Mouse (Mus musculus) right cerebral cortex, postnatal 25 days (tissue): Measurements from ENCODE around the gene Nell2.
"Not testable (repeated sequence)": the region's sequence is repeated elsewhere in the genome, so short reads cannot be mapped to it uniquely, and the experiment has no call there.

ENCODE experiments used
- DNase-seq: peaks from one replicate; pipeline ENCODE4 v3.0.0; 2022

Nell2 gene

DNA sequence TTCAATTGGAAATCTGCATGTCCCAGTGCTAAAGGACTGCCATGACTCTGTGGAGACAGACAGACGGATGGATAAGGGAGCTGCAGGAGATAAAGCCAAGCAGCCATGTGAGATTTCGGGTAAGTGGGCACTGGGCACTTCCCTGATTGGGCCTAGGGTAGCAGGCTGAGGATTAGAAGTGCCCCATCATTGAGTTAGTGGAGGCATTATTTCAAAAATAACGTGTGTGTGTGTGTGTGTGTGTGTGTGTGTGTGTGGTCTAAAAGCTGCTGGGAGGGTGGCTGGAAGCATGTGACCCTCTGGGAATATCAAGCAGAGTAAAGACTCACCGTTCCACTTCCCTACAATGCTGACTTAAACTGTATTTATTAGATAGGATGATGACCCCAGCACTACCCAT is 195.1 kb downstream of the Nell2 start:
- DNase-seq: no peak

DNA sequence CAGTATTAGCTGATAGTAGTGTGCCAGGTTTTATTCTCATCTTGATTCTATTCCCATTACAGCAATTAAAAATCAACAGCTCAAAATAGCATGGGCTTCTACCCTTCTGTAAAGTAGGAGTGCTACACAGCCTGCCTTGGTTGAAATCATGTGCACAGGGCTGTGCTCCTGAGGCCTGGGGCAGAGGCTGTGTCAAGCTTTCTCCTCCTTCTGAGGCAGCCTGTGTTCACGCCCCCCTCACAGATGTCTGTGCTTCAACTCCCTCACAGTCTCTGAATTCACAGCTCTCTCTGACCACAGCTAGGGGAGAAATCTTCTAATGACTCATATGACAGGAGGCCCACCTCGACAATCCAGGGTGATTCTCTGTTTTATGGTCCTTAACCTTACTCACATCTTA is 197.4 kb downstream of the Nell2 start:
- no peak for DNase-seq

DNA sequence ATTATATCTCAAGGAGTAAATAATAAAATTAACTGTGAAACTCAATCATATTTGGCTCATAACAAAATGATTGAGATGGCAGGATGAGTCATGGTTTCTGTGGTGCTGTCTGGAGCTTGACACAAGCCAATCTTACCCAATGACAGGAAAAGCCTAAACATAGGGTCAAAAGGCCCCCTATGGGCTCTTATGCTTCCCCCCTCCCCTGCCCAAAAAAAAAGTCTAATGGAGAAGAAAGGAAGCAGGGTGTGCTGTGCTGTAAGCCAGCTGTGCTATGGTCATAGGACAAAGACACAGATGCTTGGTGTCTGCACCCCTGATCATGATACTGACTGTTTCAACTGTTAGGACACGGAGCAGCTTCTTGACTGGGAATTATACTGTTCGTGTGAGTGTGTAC is 205.6 kb downstream of the Nell2 start:
- no peak for DNase-seq

DNA sequence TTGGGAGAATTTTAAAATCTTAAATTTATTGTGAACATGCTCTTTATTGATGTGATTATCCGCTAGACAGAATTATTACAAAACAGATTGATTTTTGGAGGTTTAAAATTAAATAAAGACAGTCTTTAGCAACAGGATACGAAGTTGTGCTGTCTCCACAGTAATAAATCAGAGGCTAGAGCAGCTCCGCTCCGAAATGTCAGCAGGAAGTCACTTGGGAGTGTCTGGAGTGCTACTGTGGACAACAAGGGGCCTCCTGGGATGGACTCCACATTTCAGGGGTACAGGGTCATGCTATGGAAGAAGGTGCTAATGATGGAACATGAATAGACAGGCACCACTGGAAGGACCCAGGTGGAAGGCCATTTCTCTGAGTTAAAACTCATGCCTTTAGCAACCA is 211.7 kb downstream of the Nell2 start:
- DNase-seq: no peak

DNA sequence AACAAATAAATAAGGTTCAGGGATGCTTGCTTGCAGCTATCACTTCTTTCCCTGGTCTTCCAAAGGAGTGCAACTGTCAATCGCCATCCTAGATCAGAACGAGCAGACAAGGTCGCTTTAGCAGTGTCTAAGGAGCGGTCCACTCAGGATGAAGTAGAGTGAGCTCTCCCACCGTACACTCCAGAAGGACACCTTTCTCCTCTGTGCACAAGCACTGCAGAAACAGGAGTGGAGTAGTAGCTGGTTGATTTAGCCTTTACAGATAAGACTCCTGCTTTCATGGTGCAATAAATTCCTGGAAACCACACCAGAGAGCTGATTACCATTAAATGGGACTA is 213.6 kb downstream of the Nell2 start:
- DNase-seq: no peak

DNA sequence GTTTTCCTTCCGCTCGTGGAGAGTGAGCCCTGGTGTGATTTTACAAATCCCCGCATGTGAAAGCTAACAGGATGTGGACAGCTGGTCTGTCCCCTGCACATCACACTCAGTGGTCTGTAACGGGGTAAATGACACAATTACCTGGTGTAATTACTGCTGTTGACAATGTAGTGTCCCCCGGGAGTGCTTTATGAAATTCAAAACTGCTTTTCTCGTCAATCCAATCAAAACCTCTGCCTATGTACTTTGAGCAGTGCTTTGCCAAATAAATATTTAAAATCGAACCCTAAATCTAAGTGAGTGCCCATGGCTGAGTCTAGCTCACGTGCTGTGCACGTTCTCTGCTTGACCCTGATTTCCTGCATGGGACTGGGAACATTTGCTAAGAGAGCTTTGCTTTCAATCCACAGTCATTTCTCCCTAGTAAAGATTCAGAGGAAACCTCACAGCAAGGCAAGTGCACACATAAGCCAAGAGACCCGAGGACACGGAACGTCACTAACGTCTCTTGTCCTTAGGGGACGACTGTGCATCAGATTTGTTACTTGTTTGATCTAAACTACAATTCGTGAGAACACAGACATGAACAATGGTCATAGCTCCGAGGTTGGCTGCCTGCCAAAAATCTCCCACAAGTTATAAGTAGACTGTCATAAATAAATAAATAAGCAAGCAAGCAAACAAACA is 214.1 kb downstream of the Nell2 start:
- no peak for DNase-seq

DNA sequence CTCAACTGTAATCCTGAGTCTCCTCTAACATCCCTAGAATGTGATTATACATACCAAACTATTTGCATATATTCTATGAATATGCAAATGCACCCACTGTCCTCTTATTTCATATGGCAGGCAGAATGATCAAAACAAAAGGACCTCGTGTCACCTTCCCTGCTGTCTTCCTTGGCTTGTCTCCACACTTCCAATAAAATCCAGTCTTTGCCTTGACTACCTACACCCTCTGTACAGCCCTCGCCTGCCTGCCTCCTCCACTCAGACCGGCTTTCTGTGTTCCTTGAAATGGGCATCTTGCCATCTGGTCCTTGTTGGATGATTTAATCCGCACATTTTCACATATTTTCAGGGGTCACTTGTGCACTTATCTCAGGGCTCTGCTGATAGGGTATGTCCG is 215.1 kb downstream of the Nell2 start:
- DNase-seq: no peak

DNA sequence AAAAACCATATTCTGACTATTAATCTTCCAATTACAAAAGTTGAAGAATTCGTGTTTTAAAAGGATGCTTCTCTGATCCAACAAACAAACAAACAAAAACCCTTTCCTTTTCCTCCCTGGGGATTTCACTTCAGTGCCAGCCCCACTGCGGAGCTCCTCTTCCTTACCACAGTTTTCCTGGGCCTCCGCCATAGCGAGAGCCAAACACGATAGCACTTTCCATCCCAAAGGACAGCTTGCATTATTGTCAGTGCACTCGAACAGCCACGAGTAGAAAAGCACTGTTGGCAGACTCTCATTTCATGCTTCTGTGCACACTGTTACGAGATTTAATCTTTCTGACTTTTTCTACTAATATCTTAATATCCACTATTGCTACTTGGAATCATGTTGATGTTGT is 224.3 kb downstream of the Nell2 start:
- no peak for DNase-seq

DNA sequence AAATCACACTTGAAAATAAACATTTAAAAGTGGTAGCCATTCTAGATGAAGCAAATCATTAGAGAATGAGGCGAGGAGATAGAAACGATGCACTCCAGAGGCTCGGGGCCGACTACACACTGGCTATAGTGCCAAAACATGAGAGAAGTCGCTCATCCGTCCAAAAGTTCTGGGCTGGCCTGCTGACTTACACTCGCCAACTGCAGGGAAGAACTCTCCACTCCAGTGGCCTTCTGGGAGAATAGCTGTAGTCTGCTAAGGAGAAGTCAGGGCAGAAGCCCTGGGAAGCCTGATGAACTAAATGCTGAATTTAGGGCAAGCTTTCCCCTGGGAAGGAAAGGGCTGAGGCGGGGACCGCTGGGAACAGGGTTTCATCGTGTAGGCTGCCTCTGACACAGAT is 231.8 kb downstream of the Nell2 start:
- DNase-seq: no peak

DNA sequence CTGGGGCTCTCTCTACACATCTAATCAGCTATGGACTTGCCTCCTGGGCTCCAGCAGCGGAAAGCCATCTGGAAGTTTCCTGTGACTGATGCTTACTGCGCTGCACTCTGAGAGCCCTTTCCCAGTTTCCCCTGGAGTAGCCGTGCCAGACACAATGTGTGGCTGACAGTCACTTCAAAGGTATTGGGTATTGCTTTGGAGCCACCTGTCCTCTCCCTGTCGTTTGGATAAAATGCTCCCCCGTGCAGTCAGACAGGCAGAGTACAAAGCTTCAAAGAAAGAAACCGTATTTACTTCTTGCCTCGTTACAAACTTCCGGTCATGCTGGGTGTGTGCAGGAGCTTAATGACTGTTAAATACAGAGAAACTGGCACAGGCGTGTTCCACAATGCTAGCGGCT is 239.3 kb downstream of the Nell2 start:
- no peak for DNase-seq

DNA sequence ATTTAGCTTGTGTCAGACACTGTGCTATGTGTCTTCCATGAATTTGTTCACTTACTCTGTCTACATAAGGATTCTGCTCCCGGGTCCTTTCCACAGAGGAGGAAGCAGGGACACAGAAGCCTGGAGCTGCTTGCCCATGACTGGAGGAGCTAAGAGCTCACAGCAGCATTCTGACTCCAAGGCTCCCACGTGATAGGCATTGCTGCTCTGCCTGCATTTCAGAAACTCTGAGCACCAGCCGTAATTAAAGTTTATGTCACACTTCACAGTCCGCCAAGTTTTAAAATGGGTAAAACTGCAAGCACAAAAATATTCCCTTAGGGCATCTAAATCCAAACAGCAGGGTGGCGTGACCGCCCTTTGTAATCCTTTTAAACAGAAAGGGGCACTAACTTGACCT is 243.2 kb downstream of the Nell2 start:
- DNase-seq: no peak

DNA sequence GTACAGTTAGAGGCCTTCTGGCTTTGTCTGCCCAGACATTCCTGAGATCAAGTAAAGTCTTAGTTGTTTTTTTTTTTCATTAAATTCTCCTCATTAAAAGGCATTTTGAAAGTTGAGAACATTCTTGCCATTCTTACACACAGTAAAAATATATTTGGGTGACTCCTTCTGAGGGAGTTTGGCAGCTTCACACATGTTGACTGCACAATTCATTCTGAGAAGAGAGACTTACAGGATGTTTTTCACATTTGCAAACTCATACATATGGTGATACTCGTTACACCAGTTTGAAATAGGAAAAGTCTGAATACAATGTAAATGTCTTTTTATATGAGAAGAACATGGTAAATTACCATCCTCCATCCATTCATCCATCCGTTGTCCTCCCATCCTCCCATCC is 247.4 kb downstream of the Nell2 start:
- no peak for DNase-seq

DNA sequence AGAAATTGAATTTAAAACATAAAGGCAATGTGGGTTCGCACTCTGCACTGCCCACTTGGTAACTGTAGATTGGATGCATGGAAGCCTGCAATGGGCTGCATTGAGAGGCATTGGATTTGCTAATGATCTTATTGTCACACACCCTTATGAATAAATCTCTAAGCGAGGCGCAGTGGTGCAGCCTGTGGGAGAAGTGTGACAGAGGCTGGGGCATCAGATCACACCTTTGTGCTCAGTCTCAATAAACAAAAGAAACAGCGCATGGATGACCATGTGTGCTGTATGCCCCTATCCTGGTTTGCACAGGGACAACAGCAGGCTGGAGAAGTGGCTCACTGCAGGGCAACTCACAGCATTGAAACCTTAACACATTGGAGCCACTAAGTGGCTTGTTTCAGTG is 250.4 kb downstream of the Nell2 start:
- DNase-seq: no peak

DNA sequence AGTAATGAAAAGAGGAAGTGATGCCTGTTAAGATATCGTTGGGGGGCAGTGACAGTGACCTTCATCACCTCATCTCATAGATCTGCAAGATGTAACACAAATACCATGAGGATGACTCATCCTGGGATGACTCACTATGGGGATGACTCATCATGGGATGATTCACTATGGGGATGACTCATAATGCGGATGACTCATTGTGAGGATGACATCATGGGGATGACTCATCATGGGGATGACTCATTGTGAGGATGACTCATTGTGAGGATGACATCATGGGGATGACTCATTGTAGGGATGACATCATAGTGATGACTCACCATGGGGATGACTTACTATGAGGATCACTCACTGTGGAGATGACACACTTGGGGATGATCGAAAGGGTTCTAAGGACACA is 251.8 kb downstream of the Nell2 start:
- DNase-seq: no peak

DNA sequence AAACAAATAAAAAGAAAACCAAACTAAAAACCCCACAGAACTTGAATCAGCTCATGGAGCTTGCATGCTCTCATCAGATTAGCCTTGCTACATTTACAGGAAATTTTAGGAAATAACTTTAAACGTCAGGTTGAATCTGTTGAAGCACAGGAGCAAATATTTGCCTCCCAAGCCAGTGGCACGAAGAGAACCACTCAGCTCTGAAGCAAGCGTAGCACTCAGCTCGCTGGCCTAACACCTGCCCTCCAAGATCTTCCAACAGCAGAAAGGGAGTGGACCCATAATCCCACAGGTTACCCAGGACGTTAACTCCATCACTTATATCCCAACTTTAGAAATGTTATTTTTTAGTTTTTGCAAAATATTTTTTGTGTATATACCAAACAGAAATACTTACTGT is 252.8 kb downstream of the Nell2 start:
- no peak for DNase-seq

DNA sequence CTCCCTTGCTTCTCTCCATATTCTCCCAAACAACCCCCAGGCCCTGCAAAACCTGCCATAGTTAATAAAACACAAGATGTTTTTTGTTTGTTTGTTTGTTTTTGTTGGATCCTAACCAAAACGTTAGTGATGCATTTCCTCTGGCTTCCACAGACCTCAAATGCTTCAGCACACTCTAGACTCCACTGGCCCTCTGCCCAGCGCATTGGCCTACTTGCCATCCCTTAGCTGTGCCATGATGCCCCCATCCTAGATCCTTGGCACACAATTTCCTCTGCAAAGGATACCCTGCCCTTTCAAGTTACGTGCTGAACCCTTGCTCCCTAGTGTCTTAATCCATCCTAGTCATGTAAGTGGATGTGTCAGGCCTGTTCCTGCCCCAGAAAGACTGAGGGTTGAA is 255.1 kb downstream of the Nell2 start:
- no peak for DNase-seq

DNA sequence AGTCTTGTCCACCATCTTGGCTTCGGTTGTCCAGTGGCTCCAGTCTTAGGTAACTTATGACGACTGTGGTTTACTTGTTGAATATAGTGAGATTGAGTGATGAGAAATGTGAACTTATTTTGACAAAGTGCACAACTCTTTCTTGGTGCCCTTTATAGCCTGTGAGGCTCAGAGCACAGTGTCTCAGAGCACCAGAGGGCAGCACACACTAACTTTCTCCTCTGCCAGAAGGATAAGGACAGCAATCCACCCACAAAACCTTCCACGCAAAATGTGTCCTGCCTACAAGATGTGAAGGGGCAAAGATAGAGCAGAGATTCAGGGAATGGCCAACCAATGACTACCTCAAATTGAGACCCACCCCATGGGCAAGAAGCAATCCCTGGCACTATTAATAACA is 256.2 kb downstream of the Nell2 start:
- DNase-seq: no peak

DNA sequence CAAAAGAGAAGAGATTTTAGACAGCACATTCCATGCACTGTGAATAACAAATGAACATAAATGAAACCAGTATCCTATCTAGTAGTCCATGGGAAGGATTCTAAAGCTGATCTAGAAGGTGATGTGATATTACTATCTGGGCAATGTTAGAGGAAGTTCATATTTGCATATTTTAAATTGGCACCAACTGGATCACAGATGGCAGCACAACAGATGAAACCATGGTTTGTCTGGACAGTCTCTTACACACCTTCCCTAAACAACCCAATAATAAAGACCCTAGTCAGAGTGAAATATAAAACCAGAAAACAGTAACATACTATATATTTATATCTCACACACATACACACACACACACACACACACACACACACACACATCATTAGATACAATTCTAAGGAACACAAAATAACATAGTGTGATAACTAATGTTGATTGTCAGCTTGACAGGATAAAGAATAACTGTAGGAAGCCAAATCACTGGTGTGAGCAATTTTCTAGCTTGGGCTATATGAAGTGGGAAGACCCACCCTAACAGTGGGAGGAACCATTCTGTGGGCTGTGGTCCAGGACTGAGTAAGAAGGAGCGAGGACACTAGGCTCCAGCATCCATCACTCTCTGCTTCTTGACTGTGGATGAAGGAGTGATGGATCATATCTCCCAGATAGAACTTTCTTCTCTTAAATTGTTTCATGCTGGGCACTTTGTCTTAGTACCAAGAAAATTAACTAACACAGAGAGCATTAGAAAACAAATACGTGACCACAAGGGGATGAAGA is 268.5 kb downstream of the Nell2 start:
- DNase-seq: no peak

DNA sequence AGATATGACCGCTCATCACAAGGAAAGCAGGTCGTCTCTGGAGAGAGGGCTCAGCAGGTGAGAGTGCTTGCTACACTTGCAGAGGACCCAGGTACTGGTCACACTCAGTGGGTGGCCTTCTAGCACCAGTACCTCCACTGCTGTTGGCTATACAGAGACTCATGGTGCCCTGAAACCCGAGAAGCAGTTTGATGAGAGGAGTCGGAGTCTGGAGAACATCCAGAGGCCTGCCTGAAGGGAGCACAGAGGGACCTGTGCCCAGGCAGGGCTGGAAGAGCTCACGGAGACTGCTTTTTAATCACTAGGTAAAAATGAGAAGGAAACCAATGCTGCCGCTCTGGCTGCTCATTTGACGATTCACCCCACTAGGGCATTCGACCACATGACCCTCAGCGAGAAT is 271.2 kb downstream of the Nell2 start:
- DNase-seq: no peak

DNA sequence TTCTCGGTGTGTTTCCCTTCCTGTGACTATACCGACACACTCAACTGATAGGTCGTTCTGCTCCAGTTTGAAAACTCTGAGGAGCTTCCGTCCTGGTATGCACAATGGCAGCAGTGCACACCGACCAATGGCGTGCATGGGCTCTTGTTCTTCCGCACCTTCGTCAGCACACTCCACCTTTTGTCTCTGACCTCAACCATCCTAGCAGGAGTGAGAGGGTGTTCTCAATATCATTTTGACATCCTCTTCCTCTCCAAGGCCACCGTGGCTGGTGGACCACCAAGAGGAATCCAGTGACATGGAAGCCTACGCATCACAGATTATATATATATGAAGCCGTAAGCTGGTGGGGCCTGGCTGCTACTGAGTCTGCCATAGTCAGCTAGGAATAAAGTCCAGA is 282.8 kb downstream of the Nell2 start:
- DNase-seq: no peak

DNA sequence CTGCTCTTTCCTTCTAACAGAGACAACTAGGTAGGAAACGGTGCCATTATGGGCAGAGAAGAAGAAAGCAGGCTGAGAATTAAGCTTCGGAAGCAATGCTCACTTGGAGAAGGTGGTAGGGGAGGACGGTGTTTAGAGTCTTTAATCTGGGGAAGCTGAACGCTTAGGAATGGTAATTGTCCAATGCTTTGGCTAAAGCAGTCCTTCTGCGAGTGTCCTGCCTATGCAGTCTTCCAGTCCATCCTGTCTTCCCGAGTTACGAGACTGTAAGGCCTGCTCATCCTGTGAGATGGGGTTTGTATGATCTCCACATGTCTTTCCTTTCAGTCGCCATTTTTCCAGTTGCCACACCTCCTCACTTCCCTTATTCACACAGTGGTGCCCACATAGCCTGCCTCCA is 284.5 kb downstream of the Nell2 start:
- DNase-seq: no peak

DNA sequence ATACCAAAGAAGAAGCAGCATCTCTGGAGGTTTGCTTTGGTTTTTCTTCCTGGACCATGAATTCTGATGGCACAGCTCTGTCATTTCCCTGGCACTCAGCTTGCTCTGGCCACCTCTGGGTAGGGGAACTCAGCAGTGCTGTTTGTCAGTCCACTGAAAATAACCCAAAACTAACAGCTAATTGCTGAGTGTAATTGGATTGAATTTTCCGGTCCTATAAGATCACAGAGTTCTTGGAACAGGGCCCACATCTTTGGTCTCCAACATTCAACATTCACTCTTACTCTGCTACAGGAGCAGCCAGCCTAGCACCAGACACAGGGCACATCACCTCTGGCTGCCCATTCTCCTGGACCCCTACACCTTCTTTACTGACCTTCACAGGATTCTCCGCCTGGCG is 287.2 kb downstream of the Nell2 start:
- DNase-seq: no peak

DNA sequence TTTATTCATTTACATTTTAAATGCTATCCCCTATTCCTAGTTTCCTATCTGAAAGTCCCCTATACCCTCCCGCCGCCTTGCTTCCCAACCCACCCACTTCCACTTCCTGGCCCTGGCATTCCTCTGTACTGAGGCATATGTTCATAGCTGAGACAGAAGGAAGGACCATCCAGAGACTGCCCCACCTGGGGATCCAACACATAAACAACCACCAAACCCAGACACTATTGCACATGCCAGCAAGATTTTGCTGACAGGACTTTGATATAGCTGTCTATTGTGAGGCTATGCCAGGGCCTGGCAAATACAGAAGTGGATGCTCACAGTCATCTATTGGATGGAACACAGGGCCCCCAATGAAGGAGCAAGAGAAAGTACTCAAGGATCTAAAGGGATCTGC is 291.3 kb downstream of the Nell2 start:
- not testable (repeated sequence) for DNase-seq

DNA sequence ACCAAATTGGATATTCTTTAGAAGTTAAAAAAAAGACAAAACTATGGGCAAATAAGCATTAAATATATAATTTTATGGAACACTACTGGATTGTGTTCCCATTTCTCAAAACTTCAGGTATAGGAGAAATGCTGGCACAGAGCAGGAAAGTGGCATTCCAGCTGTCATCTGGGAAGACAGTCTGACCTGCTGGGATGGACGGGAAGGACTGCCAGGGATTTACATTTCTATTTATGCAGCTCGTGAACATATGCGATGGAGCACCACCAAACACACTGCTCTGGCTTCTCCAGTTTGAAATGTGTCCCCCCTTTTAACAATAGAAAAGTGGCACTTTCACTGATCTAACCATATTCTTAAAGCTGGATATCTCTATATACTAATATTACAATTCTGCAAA is 291.9 kb downstream of the Nell2 start:
- DNase-seq: no peak

DNA sequence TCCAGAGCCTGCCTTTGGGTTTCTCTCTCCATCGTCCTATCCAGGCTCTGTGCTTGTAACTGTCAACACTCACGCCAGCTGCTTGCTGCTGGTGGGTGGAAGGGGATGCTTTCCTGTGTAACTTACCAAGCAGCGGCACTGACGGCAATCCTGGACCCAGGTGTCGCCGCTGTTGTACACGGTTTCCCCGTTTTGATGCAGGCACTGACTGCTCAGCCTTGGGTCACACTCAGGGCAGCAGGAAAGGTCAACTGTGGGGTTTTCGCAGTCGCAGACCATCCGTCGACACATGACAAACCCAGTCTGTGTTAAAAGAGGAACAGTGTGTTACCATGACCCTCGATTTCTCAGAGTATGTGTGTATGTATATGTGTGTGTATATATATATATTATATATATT is 297.2 kb downstream of the Nell2 start:
- DNase-seq: no peak
